Mouse (Mus musculus) stomach, postnatal 0 days (tissue): ENCODE measurements around the gene Borcs5.

Source experiments
- CTCF ChIP-seq: IDR thresholded peaks from 2 replicates; pipeline ENCODE4 v1.5.1; 2016; ENCODE audit warnings: antibody characterized with exemption, low read depth, mild to moderate bottlenecking, moderate library complexity
- EP300 ChIP-seq: optimal IDR thresholded peaks from 2 replicates; pipeline ENCODE3; 2016; ENCODE audit warnings: antibody characterized with exemption

- TF ChIP-seq EP300 (no peak), CTCF (no peak)
Measured at GRCm38 (mm10) chr6:134720150-134720549, 80.8 kb downstream of the Borcs5 start.
